Mouse (Mus musculus) lung, postnatal 0 days (tissue): ENCODE results near the gene Uso1.

Experiments
- CTCF ChIP-seq: IDR thresholded peaks from 2 replicates; pipeline ENCODE4 v1.5.1; 2016; ENCODE audit warnings: antibody characterized with exemption, mild to moderate bottlenecking
- EP300 ChIP-seq: IDR thresholded peaks from 2 replicates; pipeline ENCODE4 v1.6.1; 2016; ENCODE audit warnings: antibody characterized with exemption, mild to moderate bottlenecking, control low read depth

DNA sequence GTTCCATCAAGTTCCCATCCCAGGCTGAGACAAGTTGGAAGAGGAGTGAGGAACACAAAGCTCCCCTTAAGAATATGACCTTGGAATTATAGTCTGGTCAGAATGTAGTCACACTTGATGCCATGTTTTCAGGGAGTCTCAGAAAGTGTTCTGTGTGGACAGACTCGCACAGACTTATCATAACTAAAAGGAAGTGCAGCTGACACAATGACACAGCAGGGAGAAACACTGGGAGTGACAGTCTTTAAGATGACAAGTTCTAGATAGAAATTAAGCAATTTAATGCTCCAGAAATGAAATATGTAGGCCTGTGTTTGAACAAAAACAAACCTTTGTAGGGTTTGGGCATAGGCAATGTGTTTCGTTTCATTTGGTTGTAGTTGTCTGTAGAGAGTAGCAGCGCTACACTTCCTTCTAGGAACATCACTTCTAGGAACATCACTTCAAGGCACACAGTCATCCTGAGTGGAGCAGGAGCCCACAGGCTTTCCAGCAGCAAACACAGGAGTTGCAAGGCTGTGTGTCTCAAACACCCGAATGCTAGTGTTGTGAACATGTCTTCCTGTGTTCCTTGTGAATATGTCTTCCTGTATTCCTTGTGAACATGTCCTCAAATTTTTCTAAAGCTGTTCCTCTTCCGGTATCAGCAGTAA is 11.7 kb downstream of the Uso1 start:
- TF ChIP-seq CTCF (no peak), EP300 (no peak)
